Comparison of ENCODE assay signal across 9 mouse cellular contexts in the genomic region with DNA sequence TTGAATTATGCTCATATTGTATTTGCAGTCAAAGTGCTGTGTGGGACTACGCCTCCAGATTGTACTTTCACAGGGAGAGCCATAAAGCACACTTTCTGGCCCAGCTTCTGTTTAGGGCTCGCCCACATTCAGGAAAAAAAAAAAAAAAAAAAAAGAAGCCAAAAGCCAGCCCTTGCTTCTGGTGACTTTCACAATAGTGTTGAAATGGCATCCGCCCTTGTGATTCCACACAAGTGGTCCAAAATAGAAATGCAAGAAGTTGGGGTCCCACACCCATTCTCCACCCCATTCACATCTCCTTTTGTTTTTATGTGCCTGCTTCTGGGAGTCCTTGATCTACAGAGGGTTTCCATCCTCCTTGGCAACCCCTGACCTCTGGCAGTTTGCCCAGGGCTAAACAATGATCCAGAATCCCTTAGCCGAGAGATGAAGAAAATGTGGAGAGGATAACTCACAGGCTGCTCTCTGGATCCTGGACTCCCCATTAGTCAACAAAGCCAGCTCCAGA.
DNase-seq lines count a peak whose midpoint lies in the region; ATAC-seq and TF ChIP-seq lines count a peak whose summit lies in the region.
"Had no signal": no experiment of that assay in that cellular context is flagged by ENCODE, and none has a peak within 500 bp of the region (broad histone marks: within the 10 kb centered on the region; RNA-seq: fewer than 3 reads in every experiment).

No protein-coding gene starts in this region.

- no peak overlapping the region for H3K4me3 ChIP-seq in embryonic facial prominence, embryonic 14.5 days (ENCODE audit: low read depth, low read length)
- no peak overlapping the region for H3K4me3 ChIP-seq in layer of hippocampus, adult 2 months
- H3K4me3 ChIP-seq: hindbrain, embryonic 15.5 days had no signal

- peaks cover 7% of the 10 kb centered on the region; the same call in 1 of the 2 replicates for H3K9me3 ChIP-seq in embryonic facial prominence, embryonic 14.5 days (ENCODE audit: control insufficient read depth, low read length)
- H3K9me3 ChIP-seq: hindbrain, embryonic 15.5 days had no signal

- H3K9ac ChIP-seq in embryonic facial prominence, embryonic 14.5 days (ENCODE audit: low read depth, low read length) = no peak overlapping the region
- H3K9ac ChIP-seq: hindbrain, embryonic 15.5 days had no signal

- H3K27ac ChIP-seq in embryonic facial prominence, embryonic 14.5 days (replicated peaks; ENCODE audit: low read depth, low read length) = 0 out of 2 replicates have a peak overlapping the region, but pooled peaks have one; percentile 22
- peak overlapping the region; percentile 88 for H3K27ac ChIP-seq in layer of hippocampus, adult 2 months
- H3K27ac ChIP-seq: hindbrain, embryonic 15.5 days had no signal

- intact Hi-C loops in heart, postnatal 25 days (cut with DNase I) = loop anchor here (5.0 kb wide), 1 partner anchor 146 kb away; no protein-coding TSS in a partner anchor

- peak; percentile 29 to 36 for DNase-seq in right cerebral cortex, adult 2 months (ENCODE audit: low spot score in 2 of 2)
- no peak for DNase-seq in right cerebral cortex, postnatal 14 days
- DNase-seq in embryonic facial prominence, embryonic 14.5 days (ENCODE audit: low spot score) = peak; percentile 79
- DNase-seq in heart, postnatal 25 days (ENCODE audit: low spot score) = peak; percentile 79
- DNase-seq in layer of hippocampus, adult 2 months (ENCODE audit: low spot score in 2 of 2) = peak in 1 of 2 experiments; percentile 71
- peak; percentile 89 to 92 for DNase-seq in lung, postnatal 4 days
- peak; percentile 57 to 78 for DNase-seq in urinary bladder, postnatal 36 days (ENCODE audit: low spot score in 2 of 2)
- DNase-seq in thymus, postnatal 14 days = no peak

- no peaks in the 10 kb centered on the region for H3K27me3 ChIP-seq in embryonic facial prominence, embryonic 14.5 days (replicated peaks; ENCODE audit: control insufficient read depth, insufficient read depth, low read length)
- H3K27me3 ChIP-seq: hindbrain, embryonic 15.5 days had no signal

- ATAC-seq in embryonic facial prominence, embryonic 14.5 days (ENCODE audit: low read depth) = no peak

- 0 out of 2 replicates have a peak, but pooled peaks have one; percentile 4 for TF ChIP-seq CTCF in layer of hippocampus, adult 2 months (conservative IDR thresholded peaks at IDR 0.05)

- no peaks in the 10 kb centered on the region for H3K36me3 ChIP-seq in embryonic facial prominence, embryonic 14.5 days (ENCODE audit: control insufficient read depth, insufficient read depth, low read length)
- H3K36me3 ChIP-seq: hindbrain, embryonic 15.5 days had no signal

- H3K4me1 ChIP-seq in embryonic facial prominence, embryonic 14.5 days (ENCODE audit: control insufficient read depth, insufficient read depth, low read length) = peaks cover 18% of the 10 kb centered on the region

- no peak overlapping the region for H3K4me2 ChIP-seq in embryonic facial prominence, embryonic 14.5 days (ENCODE audit: low read depth, low read length)
- H3K4me2 ChIP-seq: hindbrain, embryonic 15.5 days had no signal

- 45% methylated on average over 4 of the region's 4 CpGs for WGBS in embryonic facial prominence, embryonic 14.5 days

Comparison
In these comparisons a context has a peak if more than half of its experiments do, and no peak if none do; other contexts are left out.
1. DNase-seq: peak in right cerebral cortex, adult 2 months (2 of 2), embryonic facial prominence, embryonic 14.5 days (single experiment), heart, postnatal 25 days (single experiment), lung, postnatal 4 days (2 of 2) and urinary bladder, postnatal 36 days (2 of 2); none in right cerebral cortex, postnatal 14 days (single experiment) and thymus, postnatal 14 days (single experiment).